In genomic region chr11:53931091-53931943, GRCm38 (mm10) we compare ENCODE assay signal across 8 mouse cellular contexts. TPM values are rescaled to one million over a fixed set of nuclear protein-coding genes. Genes with fewer than 3 reads are reported as not detected.
DNase-seq lines count a peak whose midpoint lies in the region; ATAC-seq and TF ChIP-seq lines count a peak whose summit lies in the region.

No protein-coding gene starts in this region.

- no peaks in the 10 kb centered on the region for H3K9me3 ChIP-seq in ES-E14 (ENCODE audit: control insufficient read depth, insufficient read depth, low read depth, low read length)
- no peaks in the 10 kb centered on the region for H3K9me3 ChIP-seq in lung, embryonic 16.5 days (ENCODE audit: control insufficient read depth, low read length)

- 24% methylated on average over 17 of the region's 17 CpGs for WGBS in lung, embryonic 16.5 days

- no peak overlapping the region for H3K4me2 ChIP-seq in lung, embryonic 16.5 days (ENCODE audit: low read depth, low read length)

- 0 out of 2 replicates have a peak overlapping the region, but pooled peaks have one; percentile 4 for H3K9ac ChIP-seq in ES-E14 (ENCODE audit: insufficient read depth, low read depth, low read length, poor library complexity, severe bottlenecking)
- H3K9ac ChIP-seq in lung, embryonic 16.5 days (ENCODE audit: low read length): no peak overlapping the region

- H3K36me3 ChIP-seq in ES-E14 (ENCODE audit: control insufficient read depth, insufficient read depth, low read length, poor library complexity, severe bottlenecking): no peaks in the 10 kb centered on the region
- no peaks in the 10 kb centered on the region for H3K36me3 ChIP-seq in lung, embryonic 16.5 days (ENCODE audit: control insufficient read depth, insufficient read depth, low read length)

- DNase-seq in 3T3-L1 (ENCODE audit: low read depth, low spot score) (peak; percentile 70), ES-E14 (ENCODE audit: low read depth, low spot score) (peak; percentile 66)
- DNase-seq in frontal cortex, postnatal 36 days (ENCODE audit: low spot score in 2 of 2): peak; percentile 45 to 60
- DNase-seq in kidney, postnatal 10 days: peak; percentile 70
- peak; percentile 50 for DNase-seq in right cerebral cortex, postnatal 14 days
- DNase-seq in urinary bladder, postnatal 4 days (ENCODE audit: low spot score in 2 of 2): peak; percentile 30 to 63

- ATAC-seq in cerebellum, adult (ENCODE audit: insufficient number of reproducible peaks, low FRiP score, low TSS enrichment): peak; percentile 36; the same call in 1 of the 2 replicates
- peak; percentile 38 for ATAC-seq in lung, embryonic 16.5 days (ENCODE audit: low read depth)

- H3K27me3 ChIP-seq in lung, embryonic 16.5 days (ENCODE audit: control insufficient read depth, insufficient read depth, low read depth, low read length): no peaks in the 10 kb centered on the region

- peaks cover 0 to 1% of the 10 kb centered on the region in 2 experiments; a peak in 1 of 4 replicates for H3K4me1 ChIP-seq in ES-E14 (ENCODE audit: control insufficient read depth in 2 of 2, insufficient read depth in 2 of 2, low read length in 2 of 2, poor library complexity in 1 of 2)
- H3K4me1 ChIP-seq in lung, embryonic 16.5 days (replicated peaks; ENCODE audit: control insufficient read depth, insufficient read depth, low read length): no peaks in the 10 kb centered on the region

- in situ Hi-C loops in ES-E14 (cut with MboI; ENCODE audit: low sequenced_read_pairs in 2 of 2, unreplicated experiment in 2 of 2): no loop called here

- H3K4me3 ChIP-seq in ES-E14 (ENCODE audit: insufficient read depth in 1 of 2, low read depth in 1 of 2, low read length in 2 of 2, poor library complexity in 1 of 2, severe bottlenecking in 1 of 2): peak overlapping the region in 1 of 2 experiments; percentile 18; a peak in 1 of 4 replicates
- H3K4me3 ChIP-seq in lung, embryonic 16.5 days (ENCODE audit: low read length): no peak overlapping the region

- no peak overlapping the region for H3K27ac ChIP-seq in ES-E14 (ENCODE audit: insufficient read depth, low read depth, low read length, poor library complexity, severe bottlenecking)
- H3K27ac ChIP-seq in lung, embryonic 16.5 days (ENCODE audit: low read length): no peak overlapping the region

TF ChIP-seq in ES-E14, 5 proteins besides CTCF, POLR2A, EP300 and RAD21:
- no peak for TF ChIP-seq ZNF384 (IDR thresholded peaks at IDR 0.05; ENCODE audit: low read depth, low read length)
- peak; percentile 36; the same call in 1 of the 2 replicates for TF ChIP-seq ZC3H11A (IDR thresholded peaks at IDR 0.05; ENCODE audit: borderline replicate concordance, low read depth, low read length)
- no peak for TF ChIP-seq HCFC1 (IDR thresholded peaks at IDR 0.05; ENCODE audit: borderline replicate concordance, insufficient read depth, low read length)
- TF ChIP-seq MAFK (IDR thresholded peaks at IDR 0.05; ENCODE audit: insufficient read depth, low read depth, low read length): no peak

RNA-seq across cellular contexts. Expression of gene Slc22a5, which starts 39.9 kb away (rescaled TPM):
- 8.2 and 9.0 TPM in 2 replicates for total RNA-seq in ES-E14 (2012; rRNA removed)
- polyA plus RNA-seq in lung, embryonic 16.5 days (2015; fragmentation: Nextera tagmentation; extraction: Ambion mirVana): 9.1 and 9.7 TPM in 2 replicates

RNA-seq across cellular contexts. Expression of gene Slc22a21, which starts 48.8 kb away (rescaled TPM):
- 2.3 and 2.7 TPM in 2 replicates for total RNA-seq in ES-E14 (2012; rRNA removed)
- 3.6 and 5.0 TPM in 2 replicates for polyA plus RNA-seq in lung, embryonic 16.5 days (2015; fragmentation: Nextera tagmentation; extraction: Ambion mirVana)
